Mouse (Mus musculus): ENCODE results near the gene Tead3. TPM values are rescaled to one million over a fixed set of nuclear protein-coding genes. Genes with fewer than 3 reads are reported as not detected.

Tead3 gene
- polyA plus RNA-seq, 1 experiment = 58.5 TPM

DNA sequence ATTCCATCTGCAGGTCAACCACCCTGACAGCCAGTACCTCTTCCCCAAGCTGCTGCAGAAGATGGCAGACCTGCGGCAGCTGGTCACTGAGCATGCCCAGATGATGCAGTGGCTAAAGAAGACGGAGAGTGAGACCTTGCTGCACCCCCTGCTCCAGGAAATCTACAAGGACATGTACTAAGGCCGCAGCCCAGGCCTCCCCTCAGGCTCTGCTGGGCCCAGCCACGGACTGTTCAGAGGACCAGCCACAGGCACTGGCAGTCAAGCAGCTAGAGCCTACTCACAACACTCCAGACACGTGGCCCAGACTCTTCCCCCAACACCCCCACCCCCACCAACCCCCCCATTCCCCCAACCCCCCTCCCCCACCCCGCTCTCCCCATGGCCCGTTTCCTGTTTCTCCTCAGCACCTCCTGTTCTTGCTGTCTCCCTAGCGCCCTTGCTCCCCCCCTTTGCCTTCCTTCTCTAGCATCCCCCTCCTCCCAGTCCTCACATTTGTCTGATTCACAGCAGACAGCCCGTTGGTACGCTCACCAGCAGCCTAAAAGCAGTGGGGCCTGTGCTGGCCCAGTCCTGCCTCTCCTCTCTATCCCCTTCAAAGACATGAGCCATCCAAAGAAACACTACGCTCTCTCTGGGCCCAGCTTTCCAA lies 50.8 kb downstream of the Tead3 start:
- TF ChIP-seq POLR2A (IDR thresholded peaks at IDR 0.05; ENCODE audit: low read depth, low read length) = no peak
- TF ChIP-seq CTCF (IDR thresholded peaks at IDR 0.05; ENCODE audit: borderline replicate concordance, insufficient read depth, low read length) = no peak
- no peak overlapping the region for H3K4me3 ChIP-seq (ENCODE audit: insufficient read depth, low read length)
- no peak overlapping the region for H3K27ac ChIP-seq (ENCODE audit: insufficient read depth, low read length)
- no peaks in the 10 kb centered on the region for H3K4me1 ChIP-seq (ENCODE audit: control insufficient read depth, insufficient read depth, low read length)

DNA sequence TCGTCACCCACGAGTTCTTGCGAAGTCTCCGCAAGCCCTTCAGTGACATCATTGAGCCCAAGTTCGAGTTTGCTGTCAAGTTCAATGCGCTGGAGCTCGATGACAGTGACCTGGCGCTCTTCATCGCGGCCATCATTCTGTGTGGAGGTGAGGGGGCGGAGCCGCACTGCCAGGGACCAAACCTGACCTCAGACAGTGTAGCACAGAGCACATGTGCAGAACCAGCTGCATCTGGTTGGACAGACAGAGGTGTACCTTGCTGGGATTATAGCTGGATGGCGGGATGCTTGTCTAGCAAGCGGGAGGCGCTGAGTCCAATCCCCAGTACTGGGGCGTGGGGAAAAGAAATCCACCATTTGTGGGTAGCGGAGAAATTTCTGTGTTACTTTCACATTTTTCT lies 51.7 kb downstream of the Tead3 start:
- TF ChIP-seq CTCF (IDR thresholded peaks at IDR 0.05; ENCODE audit: borderline replicate concordance, insufficient read depth, low read length) (no peak), POLR2A (IDR thresholded peaks at IDR 0.05; ENCODE audit: low read depth, low read length) (no peak)
- no peak overlapping the region for H3K27ac ChIP-seq (ENCODE audit: insufficient read depth, low read length)
- H3K4me3 ChIP-seq (ENCODE audit: insufficient read depth, low read length) = no peak overlapping the region
- H3K4me1 ChIP-seq (ENCODE audit: control insufficient read depth, insufficient read depth, low read length) = no peaks in the 10 kb centered on the region

DNA sequence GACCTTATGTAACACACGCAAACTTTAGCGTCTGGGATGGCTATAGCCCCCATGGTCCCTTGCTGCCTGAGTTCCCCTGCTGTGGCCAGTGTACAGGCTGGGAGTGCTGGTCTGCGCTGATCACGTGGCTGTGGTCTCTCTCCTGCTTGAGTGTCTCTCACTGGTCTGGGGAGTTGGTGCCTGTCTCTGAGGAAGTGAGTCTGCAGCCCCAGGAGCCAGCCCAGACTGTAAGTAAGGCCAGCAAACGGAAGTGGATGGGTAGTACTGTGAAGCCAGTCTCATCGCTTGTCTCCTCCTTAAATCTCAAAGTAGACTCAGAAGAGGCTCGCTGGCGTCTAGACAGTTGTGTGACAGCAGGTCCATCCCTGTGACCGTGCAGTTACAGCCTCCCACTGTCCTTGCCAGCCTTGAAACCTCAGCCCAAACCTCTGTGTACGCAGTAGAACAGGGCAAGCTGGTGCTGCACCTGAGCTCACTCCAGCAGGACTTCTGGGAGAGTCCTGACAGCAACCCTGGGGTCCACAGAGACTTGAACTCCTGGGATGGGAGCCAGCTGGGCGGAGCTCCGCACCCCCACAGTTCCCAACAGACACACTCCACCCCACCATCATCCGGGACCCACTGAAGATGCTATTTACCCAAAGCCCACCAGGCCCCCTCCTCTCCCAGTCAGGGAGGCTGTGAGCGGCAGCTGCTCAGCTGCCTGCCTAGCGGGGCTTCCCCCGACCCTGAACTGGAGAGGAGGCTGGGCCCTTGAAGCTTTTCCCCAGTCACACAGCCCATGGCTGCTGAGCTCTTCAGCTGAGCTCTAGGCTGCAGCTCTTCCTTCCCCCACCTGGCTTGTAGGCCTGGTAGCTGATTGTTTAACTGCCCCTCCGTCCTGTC lies 55.9 kb downstream of the Tead3 start:
- TF ChIP-seq CTCF (IDR thresholded peaks at IDR 0.05; ENCODE audit: borderline replicate concordance, insufficient read depth, low read length) (no peak), POLR2A (IDR thresholded peaks at IDR 0.05; ENCODE audit: low read depth, low read length) (no peak)
- no peak overlapping the region for H3K27ac ChIP-seq (ENCODE audit: insufficient read depth, low read length)
- no peaks in the 10 kb centered on the region for H3K4me1 ChIP-seq (ENCODE audit: control insufficient read depth, insufficient read depth, low read length)
- no peak overlapping the region for H3K4me3 ChIP-seq (ENCODE audit: insufficient read depth, low read length)

DNA sequence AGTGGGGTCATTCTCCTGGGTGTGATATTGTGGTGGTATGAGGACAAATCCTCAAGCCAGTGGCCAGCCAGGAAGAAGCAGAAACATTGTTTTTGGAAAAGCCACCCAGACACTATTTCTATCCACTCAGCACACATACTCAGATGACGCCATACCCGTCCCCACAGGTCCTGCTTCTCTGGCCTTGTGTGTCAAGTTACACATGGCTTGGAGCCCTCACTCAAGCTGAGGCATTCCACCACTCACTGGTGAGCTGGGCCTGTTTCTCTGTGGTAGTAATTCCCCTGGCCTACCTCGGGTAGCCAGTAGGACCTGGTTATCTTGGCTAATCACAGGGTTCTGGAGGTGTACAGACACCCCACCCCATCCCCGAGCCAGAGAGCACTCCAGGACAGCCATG lies 56.9 kb downstream of the Tead3 start:
- Histone ChIP-seq H3K4me3 (ENCODE audit: insufficient read depth, low read length) (no peak overlapping the region), H3K27ac (ENCODE audit: insufficient read depth, low read length) (no peak overlapping the region), H3K4me1 (ENCODE audit: control insufficient read depth, insufficient read depth, low read length) (no peaks in the 10 kb centered on the region)
- no peak for TF ChIP-seq POLR2A (IDR thresholded peaks at IDR 0.05; ENCODE audit: low read depth, low read length)
- TF ChIP-seq CTCF (IDR thresholded peaks at IDR 0.05; ENCODE audit: borderline replicate concordance, insufficient read depth, low read length) = no peak

DNA sequence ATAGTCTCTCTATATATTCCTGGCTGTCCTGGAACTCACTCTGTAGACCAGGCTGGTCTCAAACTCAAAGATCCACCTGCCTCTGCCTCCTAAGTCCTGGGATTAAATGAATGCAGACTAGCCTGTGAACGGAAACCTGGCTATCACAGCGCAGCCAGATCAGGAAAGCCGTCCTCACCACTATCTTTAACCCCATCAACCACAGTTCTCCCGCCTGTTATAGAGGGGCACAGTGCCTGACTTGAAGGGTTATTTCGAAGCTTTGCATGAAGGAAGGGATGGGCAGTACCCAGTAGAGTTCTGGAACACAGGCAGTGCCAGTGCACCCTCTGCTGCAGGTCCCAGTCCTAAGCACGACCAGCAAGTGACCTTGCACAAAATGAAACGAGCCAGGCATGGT lies 59.3 kb downstream of the Tead3 start:
- Histone ChIP-seq H3K27ac (ENCODE audit: insufficient read depth, low read length) (no peak overlapping the region), H3K4me3 (ENCODE audit: insufficient read depth, low read length) (no peak overlapping the region), H3K4me1 (ENCODE audit: control insufficient read depth, insufficient read depth, low read length) (no peaks in the 10 kb centered on the region)
- TF ChIP-seq POLR2A (IDR thresholded peaks at IDR 0.05; ENCODE audit: low read depth, low read length) = no peak
- TF ChIP-seq CTCF (IDR thresholded peaks at IDR 0.05; ENCODE audit: borderline replicate concordance, insufficient read depth, low read length) = no peak

DNA sequence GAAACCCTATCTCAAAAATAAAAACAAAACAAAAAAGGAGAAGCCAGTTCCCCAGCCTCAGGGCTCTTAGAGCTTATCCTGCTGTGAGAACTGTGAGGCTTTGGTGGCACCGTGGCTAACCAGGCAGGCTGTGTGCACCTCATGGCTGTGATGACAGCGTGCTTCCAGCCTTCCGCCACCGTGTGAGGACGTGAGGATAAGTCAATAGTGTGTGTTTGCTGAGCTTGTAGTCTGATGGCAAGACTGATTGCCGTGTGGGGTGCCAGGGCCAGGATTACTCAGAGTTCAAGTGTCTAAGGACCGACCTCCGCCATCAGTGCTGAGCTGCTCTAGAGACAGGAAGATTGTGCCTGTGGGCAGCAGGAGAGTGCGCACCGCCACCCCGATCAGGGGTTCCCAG lies 59.9 kb downstream of the Tead3 start:
- TF ChIP-seq CTCF (IDR thresholded peaks at IDR 0.05; ENCODE audit: borderline replicate concordance, insufficient read depth, low read length) = no peak
- TF ChIP-seq POLR2A (IDR thresholded peaks at IDR 0.05; ENCODE audit: low read depth, low read length) = no peak
- no peaks in the 10 kb centered on the region for H3K4me1 ChIP-seq (ENCODE audit: control insufficient read depth, insufficient read depth, low read length)
- no peak overlapping the region for H3K4me3 ChIP-seq (ENCODE audit: insufficient read depth, low read length)
- no peak overlapping the region for H3K27ac ChIP-seq (ENCODE audit: insufficient read depth, low read length)

DNA sequence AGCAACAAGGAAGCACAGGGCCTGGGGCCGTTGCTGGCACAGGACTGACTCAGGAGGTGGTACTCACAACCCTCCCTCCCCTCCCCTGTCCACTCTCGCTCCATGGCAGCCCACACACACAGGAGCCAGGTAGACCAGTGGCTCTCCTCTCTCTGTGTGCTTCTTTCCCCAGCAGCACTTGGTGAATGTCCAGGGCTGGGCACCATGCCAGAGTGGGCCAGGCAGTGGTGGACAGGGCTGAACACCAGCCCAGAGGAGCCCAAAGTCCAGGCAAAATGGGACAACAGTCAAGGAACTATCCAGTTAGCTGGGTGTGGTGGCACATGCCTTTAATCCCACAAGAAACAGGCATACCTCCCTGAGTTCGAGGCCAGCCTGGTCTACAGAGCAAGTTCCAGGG lies 60.4 kb downstream of the Tead3 start:
- TF ChIP-seq POLR2A (IDR thresholded peaks at IDR 0.05; ENCODE audit: low read depth, low read length) (no peak), CTCF (IDR thresholded peaks at IDR 0.05; ENCODE audit: borderline replicate concordance, insufficient read depth, low read length) (no peak)
- no peak overlapping the region for H3K4me3 ChIP-seq (ENCODE audit: insufficient read depth, low read length)
- no peak overlapping the region for H3K27ac ChIP-seq (ENCODE audit: insufficient read depth, low read length)
- H3K4me1 ChIP-seq (ENCODE audit: control insufficient read depth, insufficient read depth, low read length) = no peaks in the 10 kb centered on the region

DNA sequence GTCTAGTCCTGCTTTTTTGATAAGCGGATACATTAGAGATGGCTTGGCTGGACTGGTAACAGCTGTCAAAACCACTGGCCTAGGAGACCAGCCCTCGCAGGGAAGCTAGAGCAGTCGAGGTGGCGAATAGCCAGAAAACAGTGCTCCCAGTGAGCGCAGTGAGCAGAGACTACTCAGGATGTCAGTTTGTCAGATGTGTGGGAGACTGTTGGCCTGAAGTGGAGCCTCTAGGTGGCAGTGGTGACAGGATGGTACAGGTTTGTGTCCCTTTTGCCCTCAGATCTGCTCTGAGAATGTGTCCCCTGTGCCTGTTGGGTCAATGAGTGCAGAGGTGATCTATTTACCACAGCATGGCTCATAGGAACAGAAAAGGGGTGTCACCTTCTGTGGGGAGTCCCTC lies 62.6 kb downstream of the Tead3 start:
- no peaks in the 10 kb centered on the region for H3K4me1 ChIP-seq (ENCODE audit: control insufficient read depth, insufficient read depth, low read length)
- no peak for TF ChIP-seq POLR2A (IDR thresholded peaks at IDR 0.05; ENCODE audit: low read depth, low read length)
- TF ChIP-seq CTCF (IDR thresholded peaks at IDR 0.05; ENCODE audit: borderline replicate concordance, insufficient read depth, low read length) = peak; percentile 17; the same call in 1 of the 2 replicates

DNA sequence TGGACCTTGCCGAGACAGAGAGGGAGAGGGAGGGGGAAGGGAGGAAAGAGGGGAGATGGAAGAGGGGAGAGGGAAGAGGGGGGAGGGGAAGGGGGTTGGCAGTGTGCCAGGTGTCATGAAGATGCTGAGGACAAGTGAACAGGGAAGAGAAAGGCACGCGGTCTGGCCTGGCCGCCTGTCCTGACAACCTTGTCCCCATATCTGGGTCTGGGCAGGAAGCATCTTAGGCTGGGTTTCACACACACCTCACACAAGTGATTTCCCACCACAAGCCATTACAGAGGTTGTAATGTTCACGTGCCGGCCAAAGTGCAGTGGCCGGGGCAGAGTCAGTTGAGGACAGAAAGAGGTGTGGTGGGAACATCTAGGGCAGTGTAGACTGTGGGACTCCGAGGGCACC lies 63.0 kb downstream of the Tead3 start:
- no peak for TF ChIP-seq CTCF (IDR thresholded peaks at IDR 0.05; ENCODE audit: borderline replicate concordance, insufficient read depth, low read length)
- TF ChIP-seq POLR2A (IDR thresholded peaks at IDR 0.05; ENCODE audit: low read depth, low read length) = no peak

More for the DNA sequence above, 62.6 kb downstream of the Tead3 start:
- no peak overlapping the region for H3K27ac ChIP-seq (ENCODE audit: insufficient read depth, low read length)
- no peak overlapping the region for H3K4me3 ChIP-seq (ENCODE audit: insufficient read depth, low read length)

DNA sequence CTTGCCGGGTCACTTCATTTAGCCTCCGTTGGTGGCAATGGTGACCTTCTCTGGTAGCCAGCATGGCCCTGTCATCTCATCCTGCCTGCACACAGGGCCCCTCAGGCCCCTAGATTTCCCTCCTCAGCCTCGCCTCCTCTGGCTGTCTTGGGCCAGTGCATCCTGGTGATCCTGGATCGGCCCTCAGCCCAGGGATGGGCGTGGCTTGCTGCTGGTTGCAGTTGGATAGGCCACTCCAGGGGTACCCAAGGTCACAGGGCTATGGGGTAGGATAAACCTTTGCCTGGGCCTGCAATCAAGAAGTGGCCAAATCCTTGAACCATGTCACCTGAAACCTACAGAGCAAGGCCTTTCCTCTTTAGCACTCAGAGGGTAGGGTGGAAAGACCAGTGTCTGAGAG lies 63.7 kb downstream of the Tead3 start:
- TF ChIP-seq POLR2A (IDR thresholded peaks at IDR 0.05; ENCODE audit: low read depth, low read length) (no peak), CTCF (IDR thresholded peaks at IDR 0.05; ENCODE audit: borderline replicate concordance, insufficient read depth, low read length) (no peak)
- H3K4me3 ChIP-seq (ENCODE audit: insufficient read depth, low read length) = no peak overlapping the region
- H3K27ac ChIP-seq (ENCODE audit: insufficient read depth, low read length) = no peak overlapping the region
- H3K4me1 ChIP-seq (ENCODE audit: control insufficient read depth, insufficient read depth, low read length) = no peaks in the 10 kb centered on the region

More for the DNA sequence above, 63.0 kb downstream of the Tead3 start:
- Histone ChIP-seq H3K4me1 (ENCODE audit: control insufficient read depth, insufficient read depth, low read length) (no peaks in the 10 kb centered on the region), H3K27ac (ENCODE audit: insufficient read depth, low read length) (no peak overlapping the region), H3K4me3 (ENCODE audit: insufficient read depth, low read length) (no peak overlapping the region)

Measured in embryonic fibroblast, embryonic 13.5 days (primary cell).